Mouse (Mus musculus): ENCODE results near the gene Ddx51.

Gene Ddx51

DNA sequence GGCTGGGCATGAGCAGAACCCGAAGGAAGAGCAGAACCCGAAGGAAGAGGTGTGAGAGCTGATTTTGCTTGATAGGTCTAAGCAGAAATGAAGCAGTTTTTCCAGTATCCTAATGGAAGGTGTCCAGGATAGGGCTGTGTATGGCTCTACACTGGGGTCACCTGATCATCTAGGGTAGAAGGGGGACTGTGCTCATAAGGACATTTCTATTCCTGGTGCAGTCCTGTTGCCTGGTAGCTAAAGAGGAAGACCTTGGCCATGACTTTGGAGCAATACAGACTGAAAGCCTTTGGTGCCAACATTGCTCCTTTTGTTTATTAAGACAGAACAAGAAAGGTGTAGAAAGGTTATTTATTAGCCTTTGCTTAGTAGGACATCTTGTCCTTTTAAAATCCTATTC is 10.8 kb downstream of the Ddx51 start:
- DNase-seq = no peak

DNA sequence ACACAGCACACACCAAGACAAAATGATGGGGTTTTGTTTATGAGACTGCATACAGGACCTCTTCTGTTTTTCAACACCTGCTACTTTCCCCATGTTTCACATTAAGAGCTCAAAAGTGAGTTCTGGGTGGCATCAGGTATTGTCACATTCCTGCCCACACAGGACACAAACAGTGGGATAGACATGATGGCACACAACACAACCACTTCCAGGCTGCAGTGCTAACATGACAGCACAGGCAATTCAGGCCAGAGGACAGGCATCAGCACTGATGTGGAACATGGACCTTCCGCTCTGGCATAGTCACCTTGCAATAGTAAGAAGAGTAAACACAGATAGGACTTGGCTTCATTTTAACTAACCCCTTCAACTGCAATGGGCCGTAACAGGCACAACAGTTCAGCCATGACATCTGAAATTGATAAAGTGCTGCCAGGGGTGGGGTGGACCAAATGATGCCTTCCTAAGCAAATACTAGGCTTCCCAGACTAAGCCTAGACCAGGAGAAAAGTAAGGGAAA is 11.6 kb downstream of the Ddx51 start:
- DNase-seq = no peak

DNA sequence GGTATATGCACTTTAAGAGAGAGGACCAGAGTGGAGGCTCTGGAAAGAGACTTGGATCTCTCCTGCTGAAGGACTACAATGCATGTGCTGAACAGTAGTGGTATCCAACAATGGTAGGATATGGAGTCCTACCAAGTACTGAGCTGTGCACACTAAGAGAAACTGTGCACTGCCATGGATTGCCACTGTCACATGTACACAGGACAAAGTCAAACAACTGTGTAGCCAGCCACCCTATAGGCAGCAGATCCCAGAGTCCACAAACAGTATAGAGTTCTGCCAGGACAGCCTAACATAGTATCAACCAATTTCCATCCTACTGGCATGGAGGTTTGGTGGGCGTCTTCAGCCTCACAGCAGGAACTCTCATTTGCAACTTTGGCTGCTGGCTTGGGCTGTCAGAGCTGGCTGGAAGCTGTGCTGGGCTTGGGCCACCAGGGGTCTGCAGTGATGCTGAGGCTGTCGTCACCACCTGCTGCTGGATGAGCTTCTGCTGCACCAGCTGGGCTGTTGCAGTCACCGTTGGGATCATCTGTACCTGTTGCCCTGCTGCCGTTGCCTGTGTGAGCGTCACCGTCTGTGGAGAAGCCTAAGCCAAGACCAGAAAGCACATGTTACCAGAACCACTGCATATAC is 12.4 kb downstream of the Ddx51 start:
- no peak for DNase-seq

GRCm38 (mm10) chr5:110682041-110682440 is 28.8 kb downstream of the Ddx51 start:
- DNase-seq = no peak

- no peak for DNase-seq
Measured at GRCm38 (mm10) chr5:110698617-110699016, 45.4 kb downstream of the Ddx51 start.

GRCm38 (mm10) chr5:110704004-110704403 is 50.8 kb downstream of the Ddx51 start:
- no peak for DNase-seq

- DNase-seq = no peak
Measured at GRCm38 (mm10) chr5:110709256-110709655, 56.0 kb downstream of the Ddx51 start.

All from kidney, postnatal 4 days (tissue).